Mouse (Mus musculus) heart, embryonic 16.5 days (tissue): ENCODE data around the gene Oxnad1. TPM values are rescaled to one million over a fixed set of nuclear protein-coding genes. Genes with fewer than 3 reads are reported as not detected.
"Not testable (repeated sequence)": the region's sequence is repeated elsewhere in the genome, so short reads cannot be mapped to it uniquely, and the experiment has no call there.

Experiments used
- ATAC-seq: fragments of 200-750 bp; cut with Nextera tagmentation; replicated peaks from 2 replicates; pipeline ENCODE4 v1.8.0; 2017; ENCODE audit warnings: moderate number of reproducible peaks; ENCODE audit not compliant: insufficient read depth, low FRiP score; ENCODE audit errors: extremely low read depth
- H3K27ac ChIP-seq: fragments of 300-500 bp; sonication (generic); 2 replicates; pipeline ENCODE4 v1.5.1; 2014; ENCODE audit warnings: mild to moderate bottlenecking, low read length, control low read depth, moderate library complexity
- H3K27me3 ChIP-seq: fragments of 300-500 bp; sonication (generic); 2 replicates; pipeline ENCODE4 v1.6.1; 2014; ENCODE audit warnings: low read length, mixed read lengths; ENCODE audit not compliant: control insufficient read depth, insufficient read depth
- H3K36me3 ChIP-seq: fragments of 300-500 bp; sonication (generic); 2 replicates; pipeline ENCODE4 v1.6.1; 2014; ENCODE audit not compliant: control insufficient read depth, insufficient read depth
- H3K4me1 ChIP-seq: fragments of 300-500 bp; sonication (generic); 2 replicates; pipeline ENCODE4 v1.6.1; 2014; ENCODE audit warnings: low read length, mixed read lengths; ENCODE audit not compliant: control insufficient read depth, insufficient read depth
- H3K4me2 ChIP-seq: fragments of 300-500 bp; sonication (generic); 2 replicates; pipeline ENCODE4 v1.6.1; 2014; ENCODE audit warnings: low read depth, mild to moderate bottlenecking, control low read depth, low read length
- H3K4me3 ChIP-seq: fragments of 300-500 bp; sonication (generic); 2 replicates; pipeline ENCODE4 v1.5.1; 2014; ENCODE audit warnings: mild to moderate bottlenecking, control low read depth, low read length
- H3K9ac ChIP-seq: fragments of 300-500 bp; sonication (generic); 2 replicates; pipeline ENCODE4 v1.6.1; 2014; ENCODE audit warnings: low read length, control low read depth
- H3K9me3 ChIP-seq: fragments of 300-500 bp; sonication (generic); replicated peaks from 2 replicates; pipeline ENCODE4 v1.6.1; 2016; ENCODE audit warnings: low read length; ENCODE audit not compliant: control insufficient read depth
- WGBS: fragments of 180-500 bp; shearing (Covaris S2); extraction: QIAGEN DNeasy Blood & Tissue Kit; methylation state at CpG from one replicate; pipeline ENCODE4 v1.1.7; 2014; 5-methylcytosine and 5-hydroxymethylcytosine counted together
- polyA plus RNA-seq: library from polyadenylated mRNA; unstranded; fragments of >200 nt; fragmentation: Nextera tagmentation; extraction: Ambion mirVana; gene quantifications from 2 replicates; pipeline ENCODE4 v1.2.1, GENCODE M21; 2015

The Oxnad1 gene
- polyA plus RNA-seq, 1 experiment from 2014 or later = 51.6 TPM

DNA sequence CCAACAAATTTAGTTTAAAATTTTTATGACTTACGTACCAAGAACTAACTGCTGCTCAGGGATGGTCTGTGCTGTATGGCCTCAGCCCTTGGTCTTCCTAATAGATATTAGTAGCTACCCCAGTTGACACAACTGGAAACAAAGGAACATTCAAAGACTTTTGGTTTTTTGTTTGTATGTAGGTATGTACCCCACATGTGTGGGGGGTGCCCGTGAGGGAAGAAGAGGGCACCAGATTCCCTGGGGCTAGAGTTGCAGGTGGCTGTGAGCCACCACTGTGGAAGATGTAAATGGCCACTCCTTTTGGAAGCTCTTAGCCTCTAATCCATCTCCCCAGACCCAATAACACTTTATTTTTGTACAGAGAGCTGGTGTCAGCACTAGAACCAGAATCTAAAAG lies 1.7 kb upstream of the Oxnad1 start:
- Histone ChIP-seq H3K9me3 (no peaks in the 10 kb centered on the region), H3K9ac (no peak overlapping the region), H3K4me2 (no peak overlapping the region), H3K4me1 (peaks cover 11% of the 10 kb centered on the region), H3K36me3 (peaks cover 17% of the 10 kb centered on the region), H3K4me3 (no peak overlapping the region), H3K27ac (no peak overlapping the region), H3K27me3 (no peaks in the 10 kb centered on the region)
- 93% methylated on average over 2 of the region's 2 CpGs for WGBS
- ATAC-seq = no peak

DNA sequence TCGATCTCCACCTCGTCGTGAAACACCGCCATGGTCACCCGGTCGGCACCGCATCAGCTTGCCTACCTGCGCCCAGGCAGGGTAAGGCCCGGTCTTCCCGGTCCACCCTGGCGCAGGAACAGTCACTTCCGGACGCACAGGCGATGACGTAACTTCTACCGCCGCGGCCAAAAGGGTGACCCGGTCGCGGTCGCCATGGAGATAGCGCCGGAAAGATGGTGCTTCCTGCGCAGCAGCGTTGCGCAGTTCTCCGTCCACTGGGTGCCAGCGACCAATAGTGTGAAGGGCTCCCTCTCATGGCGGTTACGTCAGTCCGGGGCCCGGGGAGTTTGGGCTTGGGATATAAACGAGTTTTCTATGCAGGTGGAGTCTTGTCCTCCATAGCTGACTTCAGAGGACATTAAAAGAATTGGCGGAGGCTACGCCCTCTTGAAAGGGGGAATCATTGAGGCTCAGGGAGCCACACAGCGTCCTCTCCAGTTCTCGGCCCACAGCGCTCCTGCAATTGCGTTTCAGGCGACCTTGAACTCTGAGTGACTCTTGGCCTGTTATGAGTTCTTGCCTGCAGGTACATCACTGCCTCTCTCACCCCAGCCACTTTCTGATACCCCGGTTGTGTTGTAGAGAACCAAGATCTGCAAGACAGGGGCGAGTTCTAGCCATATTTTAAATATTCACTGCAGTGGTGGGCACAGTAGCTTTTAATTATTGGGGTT lies 470 bp downstream of the Oxnad1 start, which contains the start of gene Dph3:
Gene Dph3, minus strand, starts transcription at position 244 of the 716 bp plus-strand sequence.
- H3K36me3 ChIP-seq = peaks cover 16% of the 10 kb centered on the region
- peak within 1 kb of the TSS; percentile 73 for H3K4me3 ChIP-seq
- H3K4me2 ChIP-seq = peak within 1 kb of the TSS; percentile 87
- no peaks in the 10 kb centered on the region for H3K9me3 ChIP-seq
- H3K4me1 ChIP-seq = peaks cover 11% of the 10 kb centered on the region
- H3K27ac ChIP-seq = peak within 1 kb of the TSS; percentile 89
- ATAC-seq = peak; percentile 96
- under 1% methylated on average over 43 of the region's 43 CpGs for WGBS
- H3K27me3 ChIP-seq = no peaks in the 10 kb centered on the region
- H3K9ac ChIP-seq = peak within 1 kb of the TSS; percentile 80

DNA sequence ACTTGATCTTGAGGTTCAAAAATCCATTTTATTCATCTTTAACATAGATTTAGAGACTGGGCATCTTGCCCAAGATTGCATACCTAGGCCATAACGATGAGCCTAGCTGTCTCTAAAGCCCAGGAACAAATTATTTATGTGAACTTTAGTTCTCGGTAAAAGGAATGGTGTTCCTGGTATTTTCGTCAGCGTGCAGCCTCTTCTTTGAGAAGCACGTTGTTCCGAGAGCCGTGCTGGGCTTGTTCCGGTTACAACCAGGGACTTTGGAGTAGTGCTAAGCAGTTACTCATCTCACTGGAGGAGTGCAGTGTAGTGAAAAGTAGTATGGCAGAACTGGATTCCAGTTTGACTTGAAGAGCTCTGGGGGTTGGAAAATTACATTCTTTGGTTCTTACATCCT lies 1.1 kb downstream of the Oxnad1 start:
- H3K9ac ChIP-seq = peak overlapping the region; percentile 80
- H3K4me3 ChIP-seq = peak overlapping the region; percentile 73
- H3K27ac ChIP-seq = peak overlapping the region; percentile 89
- H3K27me3 ChIP-seq = no peaks in the 10 kb centered on the region
- 8% methylated on average over 8 of the region's 8 CpGs for WGBS
- H3K4me1 ChIP-seq = peaks cover 11% of the 10 kb centered on the region
- peak overlapping the region; percentile 66 for H3K4me2 ChIP-seq
- H3K9me3 ChIP-seq = no peaks in the 10 kb centered on the region
- ATAC-seq = no peak
- peaks cover 15% of the 10 kb centered on the region for H3K36me3 ChIP-seq

DNA sequence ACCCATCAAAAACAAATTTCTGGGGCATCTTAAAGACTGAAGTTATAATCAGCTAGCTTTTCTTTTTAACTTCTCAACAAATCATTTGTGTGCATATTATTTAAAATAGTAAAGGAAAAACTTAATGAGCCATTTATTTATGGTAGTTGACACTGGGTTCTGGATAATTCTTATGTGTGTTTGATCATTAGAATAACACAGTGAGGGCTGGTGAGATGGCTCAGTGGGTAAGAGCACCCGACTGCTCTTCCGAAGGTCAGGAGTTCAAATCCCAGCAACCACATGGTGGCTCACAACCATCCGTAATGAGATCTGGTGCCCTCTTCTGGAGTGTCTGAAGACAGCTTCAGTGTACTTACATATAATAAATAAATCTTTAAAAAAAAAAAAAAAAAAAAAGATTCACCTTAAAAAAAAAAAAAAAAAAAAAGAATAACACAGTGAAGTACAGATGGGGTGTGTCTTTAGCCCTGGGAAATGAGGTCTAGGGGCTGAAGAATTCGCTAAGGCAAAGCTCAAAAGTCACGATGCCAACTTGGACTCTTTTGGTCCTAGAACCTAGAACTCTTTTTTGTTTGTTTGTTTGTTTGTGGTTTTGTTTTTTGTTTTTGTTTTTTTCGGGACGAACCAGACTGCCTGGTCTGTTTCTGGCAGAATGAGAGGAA lies 2.5 kb downstream of the Oxnad1 start:
- not testable (repeated sequence) for H3K4me2 ChIP-seq, H3K27me3 ChIP-seq, H3K9ac ChIP-seq, H3K9me3 ChIP-seq, H3K27ac ChIP-seq, ATAC-seq, H3K36me3 ChIP-seq, H3K4me3 ChIP-seq
- WGBS = 88% methylated on average over 7 of the region's 7 CpGs
- peaks cover 11% of the 10 kb centered on the region for H3K4me1 ChIP-seq

DNA sequence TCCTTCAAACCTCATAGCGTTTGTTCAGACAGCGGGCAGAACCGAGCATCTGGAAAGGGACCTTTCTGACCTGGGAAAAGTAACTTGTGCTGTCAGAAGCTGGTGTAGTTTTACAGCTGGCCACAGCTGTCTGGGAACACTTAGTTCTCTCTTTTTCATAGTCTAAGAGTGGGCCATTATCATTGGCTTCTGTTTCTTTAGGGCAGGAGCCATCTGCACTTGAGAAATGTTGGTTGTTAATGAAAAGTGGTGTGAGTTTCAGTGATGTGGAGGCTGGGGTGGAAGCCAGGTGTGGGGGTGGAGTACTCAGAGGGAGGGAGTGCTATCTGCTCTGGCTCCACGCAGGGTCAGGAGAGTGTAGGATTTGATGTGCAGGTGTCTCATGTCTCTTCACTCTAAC lies 6.0 kb downstream of the Oxnad1 start:
- Histone ChIP-seq H3K36me3 (peaks cover 22% of the 10 kb centered on the region), H3K4me3 (no peak overlapping the region), H3K9me3 (no peaks in the 10 kb centered on the region), H3K27me3 (no peaks in the 10 kb centered on the region), H3K4me2 (no peak overlapping the region), H3K27ac (no peak overlapping the region; the same call in 1 of the 2 replicates), H3K9ac (no peak overlapping the region), H3K4me1 (peaks cover 22% of the 10 kb centered on the region)
- ATAC-seq = no peak
- WGBS = 73% methylated on average over 4 of the region's 4 CpGs

DNA sequence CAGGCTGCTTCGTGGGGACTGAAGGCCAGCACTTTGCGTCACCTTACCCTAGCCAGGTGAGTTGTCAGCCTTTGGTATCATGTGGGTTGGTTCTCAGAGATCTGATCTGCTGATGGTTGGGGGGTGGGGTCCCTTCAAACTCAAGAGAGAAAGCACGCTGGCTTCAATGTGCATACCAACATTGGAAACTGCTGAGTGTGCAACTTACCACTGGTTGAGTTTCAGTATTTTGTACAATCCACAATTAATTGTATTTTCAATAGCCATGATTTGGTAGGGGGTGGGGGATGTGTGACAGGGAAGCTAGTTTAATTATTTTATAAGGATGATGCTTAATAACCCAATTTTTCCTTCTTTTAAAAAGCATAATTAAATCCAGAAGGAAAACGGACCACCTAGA lies 6.5 kb downstream of the Oxnad1 start:
- H3K9me3 ChIP-seq = no peaks in the 10 kb centered on the region
- H3K4me1 ChIP-seq = peaks cover 20% of the 10 kb centered on the region
- H3K4me3 ChIP-seq = no peak overlapping the region
- no peak overlapping the region for H3K27ac ChIP-seq
- H3K36me3 ChIP-seq = peaks cover 25% of the 10 kb centered on the region
- H3K9ac ChIP-seq = no peak overlapping the region
- no peak for ATAC-seq
- H3K27me3 ChIP-seq = no peaks in the 10 kb centered on the region
- H3K4me2 ChIP-seq = no peak overlapping the region
- WGBS = 81% methylated on average over 4 of the region's 4 CpGs

DNA sequence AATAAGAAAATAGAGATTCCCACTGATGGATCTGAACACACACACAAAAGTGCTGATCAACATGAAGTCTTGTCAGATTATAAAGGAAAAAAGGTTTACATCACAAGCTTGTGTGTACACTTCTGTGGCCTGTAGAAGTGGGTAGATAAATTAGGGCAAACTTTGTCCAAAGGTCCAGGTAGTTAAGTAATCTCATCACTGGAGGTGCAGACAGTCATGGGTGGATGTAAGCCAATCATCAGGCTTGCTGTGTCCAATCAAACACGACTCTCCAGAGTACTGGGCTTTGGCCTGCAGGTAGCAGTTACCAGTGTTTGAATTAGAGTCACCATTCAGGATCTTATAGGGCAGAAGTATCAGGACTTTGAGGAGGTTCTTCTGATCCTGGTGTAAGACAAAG lies 7.8 kb downstream of the Oxnad1 start:
- no peaks in the 10 kb centered on the region for H3K27me3 ChIP-seq
- H3K9ac ChIP-seq = no peak overlapping the region
- 46% methylated on average over 1 of the region's 1 CpGs for WGBS
- H3K9me3 ChIP-seq = no peaks in the 10 kb centered on the region
- peak overlapping the region; percentile 69 for H3K27ac ChIP-seq
- H3K36me3 ChIP-seq = peaks cover 38% of the 10 kb centered on the region
- H3K4me1 ChIP-seq = peaks cover 14% of the 10 kb centered on the region
- ATAC-seq = no peak
- H3K4me3 ChIP-seq = 0 out of 2 replicates have a peak overlapping the region, but pooled peaks have one; percentile 0
- peak overlapping the region; percentile 33 for H3K4me2 ChIP-seq

DNA sequence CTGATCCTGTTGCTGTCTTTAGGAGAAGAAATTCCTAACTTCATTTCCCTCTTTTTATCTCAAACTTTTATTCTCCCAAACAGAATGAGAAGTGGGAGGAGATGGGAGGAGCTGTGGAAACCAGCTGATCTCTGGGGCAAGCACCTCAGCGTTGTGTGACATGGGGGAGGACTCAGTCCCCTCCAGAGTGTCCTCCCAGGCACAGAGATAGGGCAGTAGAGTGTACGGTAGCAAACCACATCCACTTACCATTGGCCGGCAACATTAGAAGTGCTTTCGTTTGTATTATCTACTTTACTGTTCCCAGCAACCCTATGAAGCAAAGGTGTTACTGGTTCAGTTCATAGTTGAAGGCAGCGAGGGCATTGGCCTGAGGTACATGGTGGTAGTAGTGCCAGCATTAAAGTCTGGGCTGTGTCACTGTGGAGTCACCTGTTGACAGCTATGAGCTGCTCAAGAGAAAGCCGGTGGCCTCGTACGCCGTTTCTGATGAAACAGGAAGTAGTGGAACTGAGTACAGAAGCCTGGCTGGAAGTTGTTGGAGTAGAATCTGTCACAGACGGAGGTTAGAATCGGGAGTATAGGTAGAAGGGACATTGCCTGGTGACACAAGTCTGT lies 8.4 kb downstream of the Oxnad1 start:
- ATAC-seq = peak; percentile 92
- Histone ChIP-seq H3K36me3 (peaks cover 44% of the 10 kb centered on the region), H3K9ac (no peak overlapping the region), H3K4me2 (peak overlapping the region; percentile 33), H3K27me3 (no peaks in the 10 kb centered on the region), H3K27ac (peak overlapping the region; percentile 69), H3K4me3 (0 out of 2 replicates have a peak overlapping the region, but pooled peaks have one; percentile 0), H3K9me3 (no peaks in the 10 kb centered on the region), H3K4me1 (peaks cover 14% of the 10 kb centered on the region)
- WGBS = 31% methylated on average over 11 of the region's 11 CpGs

DNA sequence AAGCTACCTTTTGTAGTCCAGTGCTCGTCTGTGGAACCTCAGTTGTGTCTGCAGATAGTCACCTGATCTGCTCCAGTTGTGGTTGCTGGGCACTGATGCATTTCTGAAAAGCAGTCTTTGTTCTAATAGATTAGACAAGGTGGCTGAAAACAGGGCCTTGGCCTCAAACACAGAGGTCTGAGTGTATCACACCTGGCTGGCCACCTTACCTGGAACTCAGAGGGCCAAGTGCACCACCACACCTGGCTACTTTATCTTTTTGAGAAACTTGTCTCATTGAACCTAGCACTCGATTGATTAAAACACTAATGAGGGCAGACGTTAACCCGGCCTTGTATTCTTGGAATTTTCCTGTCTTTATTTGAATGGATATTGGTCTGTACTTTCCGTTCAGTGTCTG lies 10.5 kb downstream of the Oxnad1 start:
- Histone ChIP-seq H3K4me3 (no peak overlapping the region), H3K27me3 (no peaks in the 10 kb centered on the region), H3K36me3 (peaks cover 64% of the 10 kb centered on the region), H3K27ac (no peak overlapping the region), H3K9ac (no peak overlapping the region), H3K4me2 (no peak overlapping the region), H3K4me1 (peaks cover 14% of the 10 kb centered on the region), H3K9me3 (no peaks in the 10 kb centered on the region; the same call in 1 of the 2 replicates)
- ATAC-seq = no peak
- WGBS = 90% methylated on average over 5 of the region's 5 CpGs
